Mouse (Mus musculus) neural tube, embryonic 11.5 days (tissue): ENCODE results near the gene Lhx3. TPM values are rescaled to one million over a fixed set of nuclear protein-coding genes. Genes with fewer than 3 reads are reported as not detected.

ENCODE experiments used
- ATAC-seq: fragments of 200-750 bp; cut with Nextera tagmentation; 2 replicates; pipeline ENCODE4 v1.8.0; 2017; ENCODE audit warnings: moderate number of reproducible peaks, mild to moderate bottlenecking, moderate TSS enrichment, moderate library complexity; ENCODE audit not compliant: insufficient read depth, low FRiP score, low TSS enrichment
- DNase-seq: peaks from one replicate; pipeline ENCODE4 v3.0.0-alpha.2; 2015; ENCODE audit warnings: low spot score
- H3K27ac ChIP-seq: fragments of 300-500 bp; sonication (generic); 2 replicates; pipeline ENCODE4 v1.5.1; 2014; ENCODE audit warnings: low read depth, mild to moderate bottlenecking, low read length
- H3K27me3 ChIP-seq: fragments of 300-500 bp; sonication (generic); 2 replicates; pipeline ENCODE4 v1.6.1; 2014; ENCODE audit warnings: mild to moderate bottlenecking, low read length, mixed read lengths; ENCODE audit not compliant: control insufficient read depth, insufficient read depth
- H3K36me3 ChIP-seq: fragments of 300-500 bp; sonication (generic); 2 replicates; pipeline ENCODE4 v1.6.1; 2014; ENCODE audit warnings: mild to moderate bottlenecking, low read length, moderate library complexity, mixed read lengths; ENCODE audit not compliant: control insufficient read depth, insufficient read depth
- H3K4me1 ChIP-seq: fragments of 300-500 bp; sonication (generic); 2 replicates; pipeline ENCODE4 v1.6.1; 2014; ENCODE audit warnings: low read length, mixed read lengths; ENCODE audit not compliant: control insufficient read depth, insufficient read depth
- H3K4me2 ChIP-seq: fragments of 300-500 bp; sonication (generic); 2 replicates; pipeline ENCODE4 v1.6.1; 2014; ENCODE audit warnings: low read depth, mild to moderate bottlenecking, moderate library complexity
- H3K4me3 ChIP-seq: fragments of 300-500 bp; sonication (generic); 2 replicates; pipeline ENCODE4 v1.5.1; 2014; ENCODE audit warnings: low read depth, low read length
- H3K9ac ChIP-seq: fragments of 300-500 bp; sonication (generic); 2 replicates; pipeline ENCODE4 v1.6.1; 2014; ENCODE audit warnings: mild to moderate bottlenecking, low read length
- H3K9me3 ChIP-seq: fragments of 300-500 bp; sonication (generic); 2 replicates; pipeline ENCODE4 v1.6.1; 2016; ENCODE audit warnings: low read length; ENCODE audit not compliant: control insufficient read depth
- WGBS: fragments of 180-500 bp; shearing (Covaris S2); extraction: QIAGEN DNeasy Blood & Tissue Kit; methylation state at CpG from one replicate; pipeline ENCODE4 v1.1.7; 2014; 5-methylcytosine and 5-hydroxymethylcytosine counted together
- polyA plus RNA-seq: library from polyadenylated mRNA; unstranded; fragments of >200 nt; fragmentation: Nextera tagmentation; extraction: Ambion mirVana; gene quantifications from 2 replicates; pipeline ENCODE4 v1.2.1, GENCODE M21; 2014

Lhx3 gene
- polyA plus RNA-seq, 1 experiment from 2014 or later: 25.3 TPM

DNA sequence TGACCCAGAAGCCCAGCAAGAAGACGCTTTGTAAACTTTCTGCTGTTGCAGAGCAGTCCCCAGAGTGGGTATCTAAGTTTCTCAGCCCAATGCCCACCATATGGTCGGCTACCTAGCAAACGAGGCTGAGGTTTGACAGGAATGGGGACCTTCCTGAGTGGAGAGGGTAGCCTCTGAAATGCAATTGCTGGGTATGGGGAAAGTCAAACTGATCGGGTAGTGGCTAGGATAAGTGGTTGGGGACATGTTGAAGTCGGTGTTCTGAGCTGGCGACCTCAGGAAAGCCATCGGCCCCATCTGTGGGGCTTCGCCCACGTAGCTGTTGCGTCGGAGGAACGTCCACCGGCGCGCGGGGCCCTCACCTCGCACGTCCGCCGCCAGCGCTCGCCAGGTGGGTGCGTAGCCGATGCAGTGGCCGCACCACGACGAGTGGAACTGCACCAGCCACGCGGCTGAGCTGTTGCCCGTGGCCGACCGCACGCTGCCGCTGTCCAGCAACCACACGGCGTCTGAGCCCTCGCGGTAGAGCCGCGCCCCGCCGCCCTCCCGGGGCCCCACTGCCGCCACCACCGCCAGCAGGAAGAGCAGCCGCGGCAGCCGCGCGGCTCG is 28.7 kb upstream of the Lhx3 start:
- H3K9me3 ChIP-seq: no peaks in the 10 kb centered on the region
- H3K9ac ChIP-seq: peak overlapping the region; percentile 91
- peak overlapping the region; percentile 73; the same call in 1 of the 2 replicates for H3K27ac ChIP-seq
- H3K36me3 ChIP-seq: no peaks in the 10 kb centered on the region
- ATAC-seq (peak; percentile 48; the same call in 1 of the 2 replicates), DNase-seq (no peak)
- peak overlapping the region; percentile 88 for H3K4me2 ChIP-seq
- peaks cover 16% of the 10 kb centered on the region for H3K4me1 ChIP-seq
- H3K4me3 ChIP-seq: peak overlapping the region; percentile 94
- H3K27me3 ChIP-seq: no peaks in the 10 kb centered on the region
- WGBS: under 1% methylated on average over 45 of the region's 51 CpGs

DNA sequence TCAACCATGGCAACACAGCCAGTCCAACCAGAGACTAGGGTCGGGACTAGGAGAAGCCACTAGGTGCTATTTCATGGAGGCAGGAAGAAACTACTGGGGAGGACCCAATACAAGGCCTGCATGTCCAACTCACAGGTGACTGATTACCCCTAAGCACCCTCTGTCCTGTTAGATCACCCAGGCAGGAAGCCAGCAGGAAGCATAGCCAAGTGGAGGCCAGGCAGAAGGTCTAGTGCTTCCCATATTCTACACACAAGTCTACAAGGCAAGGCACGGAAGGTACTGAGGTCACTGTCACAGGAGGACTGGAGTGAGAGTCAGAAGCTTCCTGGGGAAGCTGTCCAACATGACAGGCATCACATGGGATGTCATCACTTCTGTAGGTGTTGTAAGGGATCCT is 26.7 kb upstream of the Lhx3 start:
- WGBS: 81% methylated on average over 2 of the region's 2 CpGs
- H3K4me3 ChIP-seq: no peak overlapping the region
- no peak for ATAC-seq
- no peak overlapping the region for H3K27ac ChIP-seq
- H3K9me3 ChIP-seq: no peaks in the 10 kb centered on the region
- H3K4me2 ChIP-seq: no peak overlapping the region
- DNase-seq: no peak
- H3K4me1 ChIP-seq: peaks cover 11% of the 10 kb centered on the region
- H3K9ac ChIP-seq: no peak overlapping the region
- H3K27me3 ChIP-seq: no peaks in the 10 kb centered on the region
- H3K36me3 ChIP-seq: no peaks in the 10 kb centered on the region

DNA sequence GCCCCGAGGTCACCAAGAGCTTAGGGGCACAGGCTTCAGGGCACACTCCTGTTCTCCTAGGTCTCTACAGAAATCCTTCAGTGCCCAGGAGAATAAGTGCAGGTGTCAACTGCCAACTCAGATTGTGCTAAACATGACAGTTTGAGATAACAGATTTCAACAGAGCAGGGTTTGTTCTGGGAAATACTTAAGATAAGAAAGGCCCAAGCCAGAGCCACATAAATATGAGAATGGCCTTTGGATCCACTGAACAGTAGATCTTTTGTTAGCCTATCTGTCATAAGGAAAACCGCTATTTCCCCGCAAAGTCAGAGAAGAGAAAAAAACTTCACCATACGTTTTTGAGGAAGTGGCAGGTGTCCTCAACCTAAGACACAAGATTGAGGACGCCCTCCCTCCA is 26.2 kb upstream of the Lhx3 start:
- Histone ChIP-seq H3K27me3 (no peaks in the 10 kb centered on the region), H3K9me3 (no peaks in the 10 kb centered on the region), H3K4me3 (no peak overlapping the region), H3K4me2 (no peak overlapping the region), H3K36me3 (no peaks in the 10 kb centered on the region), H3K9ac (no peak overlapping the region), H3K27ac (no peak overlapping the region), H3K4me1 (peaks cover 11% of the 10 kb centered on the region)
- DNase-seq: no peak
- no peak for ATAC-seq
- 83% methylated on average over 5 of the region's 5 CpGs for WGBS

GRCm38 (mm10) chr2:26231366-26231765 is 23.3 kb upstream of the Lhx3 start:
- Histone ChIP-seq H3K4me3 (no peak overlapping the region), H3K9ac (no peak overlapping the region), H3K27ac (no peak overlapping the region), H3K27me3 (no peaks in the 10 kb centered on the region), H3K9me3 (no peaks in the 10 kb centered on the region), H3K4me1 (peaks cover 10% of the 10 kb centered on the region), H3K4me2 (no peak overlapping the region), H3K36me3 (no peaks in the 10 kb centered on the region)
- ATAC-seq (no peak), DNase-seq (no peak)
- WGBS: 79% methylated on average over 3 of the region's 3 CpGs

DNA sequence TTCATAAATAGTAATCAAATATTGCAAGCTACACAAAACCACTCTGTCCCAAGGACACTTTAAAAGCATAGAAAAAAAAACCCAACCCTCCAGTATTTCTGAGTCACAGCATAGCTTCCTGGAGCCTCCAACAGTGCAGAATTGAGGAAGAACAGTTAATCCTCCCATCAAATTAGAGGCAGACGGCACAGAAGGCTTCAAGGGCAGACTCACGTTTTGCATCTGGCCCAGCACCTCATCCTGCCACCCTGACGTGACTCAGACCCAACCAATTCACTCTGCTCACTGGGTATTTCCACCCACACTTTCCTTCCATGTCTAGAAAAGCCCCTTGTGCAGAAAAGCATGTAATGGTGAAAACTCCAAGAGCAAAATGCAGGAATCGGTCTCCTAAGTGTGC is 22.2 kb upstream of the Lhx3 start:
- no peaks in the 10 kb centered on the region for H3K27me3 ChIP-seq
- no peak for ATAC-seq
- H3K27ac ChIP-seq: no peak overlapping the region
- peaks cover 5% of the 10 kb centered on the region for H3K4me1 ChIP-seq
- 57% methylated on average over 4 of the region's 4 CpGs for WGBS
- no peaks in the 10 kb centered on the region for H3K9me3 ChIP-seq
- no peaks in the 10 kb centered on the region for H3K36me3 ChIP-seq
- H3K9ac ChIP-seq: no peak overlapping the region
- DNase-seq: no peak
- no peak overlapping the region for H3K4me2 ChIP-seq
- no peak overlapping the region for H3K4me3 ChIP-seq

DNA sequence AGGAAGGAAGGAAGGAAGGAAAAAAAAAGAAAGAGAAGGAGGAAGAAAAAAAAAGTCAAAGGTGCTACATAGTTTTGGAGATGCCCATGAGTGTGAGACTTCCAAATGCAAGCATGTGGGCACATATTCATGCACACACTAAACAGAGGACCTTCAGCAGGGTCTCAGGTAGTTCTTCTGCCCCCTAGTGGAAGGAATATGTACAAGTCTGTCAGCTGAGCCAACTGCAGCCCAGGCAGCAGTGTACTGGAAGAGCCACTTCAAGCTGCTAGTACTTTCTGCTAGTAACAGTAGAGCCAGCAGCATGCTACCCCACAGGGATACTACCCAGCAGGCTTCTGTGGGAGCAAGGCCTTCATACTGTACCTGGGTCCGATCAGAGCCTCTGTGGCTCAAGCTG is 19.7 kb upstream of the Lhx3 start:
- H3K27me3 ChIP-seq: no peaks in the 10 kb centered on the region
- H3K36me3 ChIP-seq: no peaks in the 10 kb centered on the region; the same call in 1 of the 2 replicates
- no peak overlapping the region for H3K9ac ChIP-seq
- H3K4me3 ChIP-seq: no peak overlapping the region
- no peaks in the 10 kb centered on the region for H3K9me3 ChIP-seq
- peak; percentile 46 for DNase-seq
- ATAC-seq: no peak
- 73% methylated on average over 1 of the region's 1 CpGs for WGBS
- no peak overlapping the region for H3K4me2 ChIP-seq
- H3K4me1 ChIP-seq: no peaks in the 10 kb centered on the region
- no peak overlapping the region for H3K27ac ChIP-seq

DNA sequence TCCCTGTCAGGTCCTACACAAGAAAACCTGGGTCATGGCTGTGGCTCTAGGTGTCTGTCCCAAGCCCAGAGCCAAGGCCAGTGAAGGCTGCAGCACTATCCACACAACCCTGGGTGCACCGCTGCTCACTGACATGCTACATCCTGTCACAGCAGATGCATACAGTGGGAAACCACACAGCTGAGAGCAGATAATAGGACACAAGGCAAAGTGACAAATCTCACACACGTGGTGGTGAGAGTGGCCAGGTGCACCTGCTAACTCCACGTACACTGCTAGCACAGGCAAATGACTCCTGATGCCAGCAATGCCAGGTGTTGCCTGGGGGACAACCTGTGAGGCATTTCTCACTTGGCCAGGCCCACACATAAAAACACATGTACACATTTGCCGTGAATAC is 17.2 kb upstream of the Lhx3 start:
- no peaks in the 10 kb centered on the region for H3K9me3 ChIP-seq
- H3K27ac ChIP-seq: no peak overlapping the region
- no peak overlapping the region for H3K9ac ChIP-seq
- peaks cover 1% of the 10 kb centered on the region for H3K36me3 ChIP-seq
- H3K4me1 ChIP-seq: no peaks in the 10 kb centered on the region
- ATAC-seq (no peak), DNase-seq (no peak)
- WGBS: 88% methylated on average over 4 of the region's 4 CpGs
- no peak overlapping the region for H3K4me3 ChIP-seq
- no peak overlapping the region for H3K4me2 ChIP-seq
- no peaks in the 10 kb centered on the region for H3K27me3 ChIP-seq

- no peaks in the 10 kb centered on the region for H3K4me1 ChIP-seq
- no peak for ATAC-seq
- peaks cover 4% of the 10 kb centered on the region for H3K36me3 ChIP-seq
- H3K9ac ChIP-seq: no peak overlapping the region
- H3K4me3 ChIP-seq: no peak overlapping the region
- H3K27me3 ChIP-seq: no peaks in the 10 kb centered on the region
- no peak overlapping the region for H3K27ac ChIP-seq
- DNase-seq: no peak
- no peak overlapping the region for H3K4me2 ChIP-seq
- 87% methylated on average over 3 of the region's 3 CpGs for WGBS
- H3K9me3 ChIP-seq: no peaks in the 10 kb centered on the region
Measured at GRCm38 (mm10) chr2:26223961-26224360, 15.9 kb upstream of the Lhx3 start.

DNA sequence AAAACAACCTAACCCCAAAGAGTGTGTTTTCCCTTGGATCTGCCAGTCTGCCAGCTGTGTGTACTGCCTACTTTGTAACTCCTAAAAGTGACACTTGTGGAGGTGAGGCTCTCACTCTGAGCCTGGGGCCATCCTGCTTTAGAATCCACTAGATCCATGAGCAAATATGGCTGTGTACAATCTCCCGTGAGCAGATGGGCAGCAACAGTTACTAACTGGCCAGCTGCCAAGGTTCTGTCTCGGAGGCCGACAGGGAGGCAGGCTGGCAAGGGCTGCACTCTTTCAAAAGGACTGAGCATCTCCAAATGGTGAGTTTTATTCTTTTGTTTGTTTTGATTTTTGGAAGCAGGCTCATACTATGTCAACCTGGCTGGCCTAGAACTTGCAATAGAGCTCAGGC is 6.4 kb upstream of the Lhx3 start:
- Histone ChIP-seq H3K4me2 (no peak overlapping the region), H3K4me1 (no peaks in the 10 kb centered on the region), H3K27me3 (no peaks in the 10 kb centered on the region), H3K36me3 (peaks cover 15% of the 10 kb centered on the region), H3K9ac (no peak overlapping the region), H3K27ac (no peak overlapping the region), H3K9me3 (no peaks in the 10 kb centered on the region), H3K4me3 (no peak overlapping the region)
- DNase-seq: no peak
- WGBS: 69% methylated on average over 3 of the region's 3 CpGs
- no peak for ATAC-seq
